Mouse (Mus musculus): ENCODE results near the gene Scrn1. TPM values are rescaled to one million over a fixed set of nuclear protein-coding genes. Genes with fewer than 3 reads are reported as not detected.

Gene Scrn1
- total RNA-seq, 2 experiments from 2014 or later, result 3.3 to 4.2 TPM

- DNase-seq, result no peak
Observed at GRCm38 (mm10) chr6:54475926-54476667, 90.2 kb downstream of the Scrn1 start.

GRCm38 (mm10) chr6:54472846-54473715, 93.2 kb downstream of the Scrn1 start:
- no peak for DNase-seq

DNA sequence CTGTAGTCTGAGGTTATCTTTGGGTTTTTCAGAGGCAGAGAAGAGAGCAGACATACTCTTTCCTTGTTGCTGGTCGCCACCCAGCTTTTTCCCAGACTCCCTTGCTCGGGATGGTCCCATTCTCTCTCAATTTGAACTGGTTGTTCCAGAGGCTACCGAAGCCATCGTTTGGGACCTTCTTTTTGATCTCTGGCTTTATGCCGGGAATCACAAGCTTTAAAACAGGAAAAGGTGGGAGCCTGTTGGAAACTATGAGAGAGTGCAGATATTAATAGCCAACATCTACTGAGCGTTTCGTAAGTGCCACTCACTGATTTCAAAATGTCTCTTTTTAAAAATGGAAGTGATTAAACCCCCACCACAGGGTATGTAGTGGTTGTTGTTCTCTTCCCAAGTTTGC, 94.4 kb downstream of the Scrn1 start:
- DNase-seq, result no peak

- no peak for DNase-seq
Observed at GRCm38 (mm10) chr6:54467371-54467770, 98.9 kb downstream of the Scrn1 start.

DNA sequence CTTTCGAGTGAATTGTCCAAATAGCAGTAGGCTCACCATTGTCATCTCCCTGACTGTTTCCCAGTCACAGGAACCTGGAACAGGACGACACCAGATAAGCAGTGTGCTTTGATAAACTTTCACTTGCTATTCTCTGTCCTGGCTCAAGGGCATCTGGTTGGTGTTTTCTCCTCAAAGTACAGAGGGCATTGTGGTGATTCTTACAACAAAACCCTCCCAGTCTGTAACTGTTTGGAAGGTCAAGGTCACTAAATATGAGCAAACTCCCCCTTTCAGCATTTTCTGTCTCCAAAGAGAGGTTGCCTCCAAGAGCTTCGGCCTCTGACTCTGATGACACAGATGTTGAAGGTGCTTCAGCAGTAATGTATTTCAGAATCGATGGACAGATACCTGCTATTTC, 101.4 kb downstream of the Scrn1 start:
- DNase-seq, result no peak

DNA sequence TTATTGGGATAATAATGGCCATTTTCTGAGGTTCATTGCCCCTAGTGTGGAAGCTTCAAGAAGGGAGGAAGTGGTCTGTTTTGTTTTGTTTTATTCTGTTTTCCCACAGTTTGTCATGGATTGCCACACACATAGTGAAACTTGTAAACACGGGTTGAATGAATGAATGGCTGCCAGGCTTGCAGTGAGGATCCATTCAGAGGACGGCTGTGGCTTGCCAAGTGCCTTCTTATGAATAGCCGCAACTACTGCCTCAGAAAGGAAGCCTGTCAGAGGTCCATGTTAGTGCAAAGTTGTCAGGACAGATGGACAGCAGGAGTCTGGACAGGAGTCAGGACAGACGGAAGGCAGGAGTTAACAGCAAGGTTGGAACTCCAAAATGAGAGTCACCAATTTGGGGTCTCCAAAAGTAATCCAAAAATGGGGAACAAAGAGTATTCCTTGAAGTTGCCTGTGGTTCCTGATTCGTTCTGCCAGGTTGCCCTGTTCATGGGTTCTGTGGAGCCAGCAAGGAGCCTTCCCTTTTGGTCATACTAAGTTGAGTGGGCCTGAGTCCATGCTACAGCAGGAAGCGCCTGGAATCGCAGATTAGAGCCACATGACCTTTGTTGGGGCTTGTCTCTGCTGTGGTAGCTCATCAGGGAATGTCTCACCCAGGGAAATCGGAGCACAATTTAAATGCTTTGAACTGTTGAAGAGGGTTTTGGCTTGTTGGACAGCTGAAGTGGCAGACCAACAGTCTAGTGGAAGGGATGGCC, 102.4 kb downstream of the Scrn1 start:
- no peak for DNase-seq

DNA sequence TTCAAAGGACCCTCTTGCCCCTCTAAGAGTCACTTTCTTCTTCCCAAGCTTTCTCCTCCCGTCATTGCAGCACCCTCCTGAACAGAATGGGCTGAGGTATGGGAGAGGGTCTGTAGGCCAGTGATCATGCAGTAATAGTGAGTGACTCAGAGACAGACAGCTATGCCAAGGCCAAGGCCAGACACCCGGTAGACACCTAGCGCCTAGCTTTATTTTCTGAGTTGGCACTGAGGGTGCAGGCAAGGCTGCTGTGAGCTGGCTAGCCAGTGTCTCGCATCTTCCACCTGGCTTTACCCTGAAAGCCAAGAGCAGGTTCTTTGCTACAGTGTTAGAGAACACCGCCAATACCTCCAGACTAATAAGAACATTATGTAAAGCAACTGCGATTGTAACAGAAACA, 103.5 kb downstream of the Scrn1 start:
- DNase-seq, result no peak

DNA sequence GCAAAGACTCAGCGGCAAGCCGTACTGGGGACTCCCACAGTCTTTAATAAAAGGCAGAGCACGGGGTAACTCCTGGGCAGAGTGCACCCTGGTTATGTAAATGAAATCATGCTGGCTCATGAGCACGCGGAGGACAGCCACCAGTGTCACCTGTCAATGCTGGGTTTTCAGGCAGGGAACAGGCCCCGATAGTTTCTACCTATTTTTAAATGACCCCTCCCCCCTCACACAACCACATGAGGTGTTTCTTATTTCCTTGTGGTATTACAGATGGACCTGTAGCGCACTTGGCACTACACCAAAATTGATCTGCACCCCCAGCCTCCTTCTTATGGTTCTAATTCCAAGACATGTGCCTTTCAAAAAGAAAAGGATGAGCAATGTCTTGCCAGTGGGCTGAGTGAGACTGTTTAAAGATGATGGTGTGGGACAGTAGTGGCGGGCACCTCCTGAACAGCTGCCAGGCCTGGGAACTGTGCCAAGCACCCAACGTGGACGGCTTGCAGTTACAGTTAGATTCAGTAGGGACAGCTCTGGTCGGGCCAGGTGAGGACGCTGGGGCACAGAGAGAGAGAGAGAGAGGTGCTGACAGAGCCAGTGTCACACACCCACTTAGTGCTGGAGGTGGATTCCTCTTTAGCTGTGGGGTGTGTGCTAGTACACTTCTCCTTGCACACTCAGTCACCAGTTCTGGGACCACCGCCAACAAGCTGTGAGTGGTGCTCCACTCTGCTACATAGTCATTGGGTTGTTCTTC, 105.2 kb downstream of the Scrn1 start:
- peak; percentile 36 for DNase-seq

GRCm38 (mm10) chr6:54460172-54460914, 105.9 kb downstream of the Scrn1 start:
- no peak for DNase-seq

GRCm38 (mm10) chr6:54459661-54460060, 106.6 kb downstream of the Scrn1 start:
- no peak for DNase-seq

Other genes starting within 250 kb of the Scrn1 start
- under 1 TPM; 0.87 to 0.99 TPM for gene Prr15, start 240.7 kb downstream of the Scrn1 start, total RNA-seq (2021)
- 10 to 100 TPM; 13.7 to 18.4 TPM for gene Wipf3, start 136.9 kb downstream of the Scrn1 start, total RNA-seq (2021)
- gene Plekha8, start 28.6 kb upstream of the Scrn1 start, total RNA-seq (2021), result 1 to 10 TPM; 3.8 to 4.0 TPM
- gene Fkbp14, start 30.8 kb upstream of the Scrn1 start, total RNA-seq (2021), result 1 to 10 TPM; 7.6 to 8.4 TPM
- gene Mturn, start 115.1 kb upstream of the Scrn1 start, total RNA-seq (2021), result 1 to 10 TPM; 6.0 to 6.6 TPM

Measured in gastrocnemius, postnatal 25 days (tissue).